Mouse (Mus musculus): ENCODE results near the gene BC048403. TPM values are rescaled to one million over a fixed set of nuclear protein-coding genes. Genes with fewer than 3 reads are reported as not detected.

The BC048403 gene
- total and polyA plus RNA-seq, 3 experiments: 2.7 to 11.6 TPM; not detected in 1

DNA sequence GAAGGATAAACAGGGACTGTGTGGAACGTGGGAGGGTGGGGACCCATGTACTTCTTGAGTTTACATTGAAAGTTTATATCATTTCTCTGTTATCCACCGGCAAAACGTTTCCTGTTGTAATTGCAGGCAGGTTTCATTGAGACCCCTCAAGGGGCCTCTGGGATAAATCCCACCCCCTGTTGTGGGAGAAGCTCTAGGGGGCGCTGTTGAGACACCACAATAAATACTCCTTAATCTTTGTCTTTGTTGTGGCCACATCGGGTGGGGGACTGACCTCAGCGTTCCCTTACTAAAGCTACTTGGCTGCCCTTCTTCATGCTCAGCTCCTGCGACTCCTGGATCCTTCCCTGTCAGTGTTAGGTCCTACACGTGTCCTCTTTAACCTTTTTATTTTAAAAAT lies 19.4 kb downstream of the BC048403 start:
- H3K79me2 ChIP-seq (ENCODE audit: control insufficient read depth, insufficient read depth, low read length, poor library complexity): no peaks in the 10 kb centered on the region
- H3K4me3 ChIP-seq (ENCODE audit: control insufficient read depth in 1 of 2, insufficient read depth in 1 of 2, low read depth in 2 of 2, low read length in 2 of 2): no peak overlapping the region
- H3K27me3 ChIP-seq (ENCODE audit: control insufficient read depth in 1 of 2, insufficient read depth in 2 of 2, low read length in 2 of 2): no peaks in the 10 kb centered on the region
- TF ChIP-seq MEF2A (IDR thresholded peaks at IDR 0.05; ENCODE audit: extremely low read depth, insufficient replicate concordance, low read depth, low read length, poor library complexity, severe bottlenecking): no peak
- TF ChIP-seq CTCF (IDR thresholded peaks at IDR 0.05 in 2 of 3, conservative IDR thresholded peaks at IDR 0.05 in 1 of 3; ENCODE audit: control insufficient read depth in 1 of 3, insufficient read depth in 1 of 3, low read depth in 2 of 3, low read length in 3 of 3, poor library complexity in 1 of 3, severe bottlenecking in 1 of 3): peak in 2 of 3 experiments; percentile 12 to 23; a peak in 2 of 6 replicates
- no peak for TF ChIP-seq MAFK (IDR thresholded peaks at IDR 0.05; ENCODE audit: borderline replicate concordance, low read depth, low read length)
- no peak for TF ChIP-seq ZKSCAN1 (IDR thresholded peaks at IDR 0.05; ENCODE audit: low read depth, low read length)
- no peak overlapping the region for H3K27ac ChIP-seq (ENCODE audit: control insufficient read depth, low read depth, low read length)
- no peak overlapping the region for H3K9ac ChIP-seq (ENCODE audit: control insufficient read depth, low read depth, low read length, poor library complexity, severe bottlenecking)
- H3K36me3 ChIP-seq (ENCODE audit: control insufficient read depth in 1 of 2, insufficient read depth in 2 of 2, low read length in 2 of 2): no peaks in the 10 kb centered on the region
- H3K4me1 ChIP-seq (ENCODE audit: control insufficient read depth in 1 of 2, insufficient read depth in 2 of 2, low read length in 2 of 2): no peaks in the 10 kb centered on the region
- no peak for DNase-seq (ENCODE audit: low read depth, low spot score)
- no peaks in the 10 kb centered on the region for H3K9me3 ChIP-seq (replicated peaks; ENCODE audit: insufficient read depth, low read length)

DNA sequence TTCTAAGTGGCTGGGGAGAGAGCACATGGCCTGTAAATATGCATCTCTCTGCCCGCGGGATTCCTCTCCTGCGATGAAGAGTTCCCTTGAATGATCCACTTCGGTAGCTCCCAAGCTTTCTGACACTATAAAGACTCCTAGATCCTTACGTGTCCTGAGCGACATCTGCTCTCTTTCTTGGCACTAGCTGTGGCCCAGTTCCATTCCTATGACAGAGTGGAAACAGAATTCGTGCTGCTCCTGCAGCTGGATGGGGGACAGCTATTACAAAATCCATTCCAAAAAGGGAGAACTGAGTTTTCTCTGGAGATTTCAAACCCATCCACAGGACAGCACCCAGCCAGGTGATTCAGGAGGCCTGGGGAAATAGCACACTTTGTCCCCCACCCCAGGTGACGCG lies 22.4 kb downstream of the BC048403 start:
- TF ChIP-seq MYC (IDR thresholded peaks at IDR 0.05; ENCODE audit: low read depth, low read length) (no peak), SMC3 (IDR thresholded peaks at IDR 0.05; ENCODE audit: low read depth, low read length) (no peak), MEF2A (IDR thresholded peaks at IDR 0.05; ENCODE audit: extremely low read depth, insufficient replicate concordance, low read depth, low read length, poor library complexity, severe bottlenecking) (no peak), POLR2A (IDR thresholded peaks at IDR 0.05; ENCODE audit: control insufficient read depth in 1 of 2, insufficient read depth in 1 of 2, low read depth in 1 of 2, low read length in 2 of 2, poor library complexity in 1 of 2) (no peak), MXI1 (IDR thresholded peaks at IDR 0.05; ENCODE audit: low read depth, low read length) (no peak), ZC3H11A (IDR thresholded peaks at IDR 0.05; ENCODE audit: low read depth, low read length) (no peak), UBTF (IDR thresholded peaks at IDR 0.05; ENCODE audit: borderline replicate concordance, insufficient read depth, low read depth, low read length) (no peak), MAX (IDR thresholded peaks at IDR 0.05; ENCODE audit: low read length) (no peak), TCF12 (IDR thresholded peaks at IDR 0.05; ENCODE audit: low read depth, low read length) (no peak), KAT2A (conservative IDR thresholded peaks at IDR 0.05; ENCODE audit: low read depth, low read length) (no peak), ELF1 (IDR thresholded peaks at IDR 0.05; ENCODE audit: low read depth, low read length) (no peak), JUND (IDR thresholded peaks at IDR 0.05; ENCODE audit: low read depth, low read length) (no peak), E2F4 (IDR thresholded peaks at IDR 0.05; ENCODE audit: borderline replicate concordance, low read depth, low read length) (no peak), ZMIZ1 (IDR thresholded peaks at IDR 0.05; ENCODE audit: low read depth, low read length) (no peak)
- H3K36me3 ChIP-seq (ENCODE audit: control insufficient read depth in 1 of 2, insufficient read depth in 2 of 2, low read length in 2 of 2): no peaks in the 10 kb centered on the region

More for the DNA sequence above, 22.4 kb downstream of the BC048403 start:
- Histone ChIP-seq H3K4me3 (ENCODE audit: control insufficient read depth in 1 of 2, insufficient read depth in 1 of 2, low read depth in 2 of 2, low read length in 2 of 2) (no peak overlapping the region), H3K27me3 (ENCODE audit: control insufficient read depth in 1 of 2, insufficient read depth in 2 of 2, low read length in 2 of 2) (no peaks in the 10 kb centered on the region), H3K27ac (ENCODE audit: control insufficient read depth, low read depth, low read length) (no peak overlapping the region), H3K9ac (ENCODE audit: control insufficient read depth, low read depth, low read length, poor library complexity, severe bottlenecking) (no peak overlapping the region), H3K79me2 (ENCODE audit: control insufficient read depth, insufficient read depth, low read length, poor library complexity) (no peaks in the 10 kb centered on the region), H3K9me3 (replicated peaks; ENCODE audit: insufficient read depth, low read length) (no peaks in the 10 kb centered on the region), H3K4me1 (ENCODE audit: control insufficient read depth in 1 of 2, insufficient read depth in 2 of 2, low read length in 2 of 2) (no peaks in the 10 kb centered on the region)
- no peak for DNase-seq (ENCODE audit: low read depth, low spot score)

Measured in MEL (cell line).